Mouse (Mus musculus) limb, embryonic 13.5 days (tissue): ENCODE results near the gene Rfng. TPM values are rescaled to one million over a fixed set of nuclear protein-coding genes. Genes with fewer than 3 reads are reported as not detected.
A peak's percentile ranks its signal among the peaks of the same experiment; 100 is the strongest.
"Not testable (repeated sequence)": the region's sequence is repeated elsewhere in the genome, so short reads cannot be mapped to it uniquely, and the experiment has no call there.

Experiments
- ATAC-seq: fragments of 200-750 bp; cut with Nextera tagmentation; 2 replicates; pipeline ENCODE4 v1.8.0; 2017; ENCODE audit warnings: low read depth, moderate number of reproducible peaks, moderate TSS enrichment; ENCODE audit not compliant: low FRiP score
- H3K27ac ChIP-seq: fragments of 300-500 bp; sonication (generic); 2 replicates; pipeline ENCODE4 v1.5.1; 2015; ENCODE audit warnings: inconsistent platforms, mild to moderate bottlenecking, moderate library complexity
- H3K27me3 ChIP-seq: fragments of 300-500 bp; sonication (generic); 2 replicates; pipeline ENCODE4 v1.6.1; 2015; ENCODE audit warnings: mild to moderate bottlenecking, inconsistent platforms
- H3K36me3 ChIP-seq: fragments of 300-500 bp; sonication (generic); 2 replicates; pipeline ENCODE4 v1.6.1; 2015; ENCODE audit warnings: inconsistent platforms, mild to moderate bottlenecking, moderate library complexity
- H3K4me1 ChIP-seq: fragments of 300-500 bp; sonication (generic); 2 replicates; pipeline ENCODE4 v1.6.1; 2015; ENCODE audit warnings: inconsistent platforms
- H3K4me2 ChIP-seq: fragments of 300-500 bp; sonication (generic); replicated peaks from 2 replicates; pipeline ENCODE4 v1.6.1; 2015; ENCODE audit warnings: inconsistent platforms, mild to moderate bottlenecking, moderate library complexity
- H3K4me3 ChIP-seq: fragments of 300-500 bp; sonication (generic); 2 replicates; pipeline ENCODE4 v1.5.1; 2015; ENCODE audit warnings: moderate library complexity, mild to moderate bottlenecking, inconsistent platforms
- H3K9ac ChIP-seq: fragments of 300-500 bp; sonication (generic); 2 replicates; pipeline ENCODE4 v1.6.1; 2015; ENCODE audit warnings: mild to moderate bottlenecking, inconsistent platforms
- H3K9me3 ChIP-seq: fragments of 300-500 bp; sonication (generic); 2 replicates; pipeline ENCODE4 v1.6.1; 2016; ENCODE audit warnings: inconsistent platforms
- WGBS: fragments of 180-500 bp; shearing (Covaris S2); methylation state at CpG from one replicate; pipeline ENCODE4 v1.1.7; 2015; 5-methylcytosine and 5-hydroxymethylcytosine counted together
- polyA plus RNA-seq: library from polyadenylated mRNA; unstranded; fragments of >200 nt; fragmentation: Nextera tagmentation; extraction: Ambion mirVana; gene quantifications from 2 replicates; pipeline ENCODE4 v1.2.1, GENCODE M21; 2015

Gene Rfng
- polyA plus RNA-seq, result 43.8 and 48.4 TPM in 2 replicates

- Histone ChIP-seq H3K27me3 (no peaks in the 10 kb centered on the region), H3K4me1 (peaks cover 29% of the 10 kb centered on the region), H3K27ac (peak within 1 kb of the TSS; percentile 72; the same call in 1 of the 2 replicates), H3K36me3 (peaks cover 58% of the 10 kb centered on the region), H3K4me3 (peak within 1 kb of the TSS; percentile 99), H3K4me2 (peak within 1 kb of the TSS; percentile 99), H3K9ac (peak within 1 kb of the TSS; percentile 96), H3K9me3 (no peaks in the 10 kb centered on the region)
- WGBS, result under 1% methylated on average over 90 of the region's 107 CpGs
- ATAC-seq, result peak; percentile 82
Measured at GRCm38 (mm10) chr11:120784064-120784791, at the start of gene Rfng, which contains the start of gene Gps1. Rfng (minus strand) TSS chr11:120784207. Gps1 (plus strand) TSS chr11:120784272.

GRCm38 (mm10) chr11:120832962-120833361 is 49.0 kb upstream of the Rfng start:
- WGBS, result 94% methylated on average over 5 of the region's 5 CpGs
- not testable (repeated sequence) for H3K27ac ChIP-seq, H3K4me2 ChIP-seq, ATAC-seq, H3K9me3 ChIP-seq, H3K9ac ChIP-seq, H3K36me3 ChIP-seq, H3K27me3 ChIP-seq, H3K4me3 ChIP-seq, H3K4me1 ChIP-seq

GRCm38 (mm10) chr11:120831659-120832440 is 47.8 kb upstream of the Rfng start:
- no peak for ATAC-seq
- Histone ChIP-seq H3K4me2 (no peak overlapping the region), H3K27me3 (no peaks in the 10 kb centered on the region), H3K4me3 (no peak overlapping the region), H3K36me3 (no peaks in the 10 kb centered on the region; the same call in 1 of the 2 replicates), H3K9ac (no peak overlapping the region), H3K9me3 (no peaks in the 10 kb centered on the region), H3K27ac (no peak overlapping the region), H3K4me1 (no peaks in the 10 kb centered on the region)
- WGBS, result 76% methylated on average over 3 of the region's 3 CpGs

GRCm38 (mm10) chr11:120830686-120831085 is 46.7 kb upstream of the Rfng start:
- Histone ChIP-seq H3K4me2 (no peak overlapping the region), H3K9me3 (no peaks in the 10 kb centered on the region), H3K9ac (peak overlapping the region; percentile 25; the same call in 1 of the 2 replicates), H3K27me3 (no peaks in the 10 kb centered on the region), H3K36me3 (peaks cover 7% of the 10 kb centered on the region; the same call in 1 of the 2 replicates), H3K4me1 (peaks cover 6% of the 10 kb centered on the region), H3K27ac (no peak overlapping the region), H3K4me3 (no peak overlapping the region)
- ATAC-seq, result no peak
- WGBS, result 86% methylated on average over 12 of the region's 12 CpGs

- H3K4me3 ChIP-seq, result no peak overlapping the region
- WGBS, result 83% methylated on average over 10 of the region's 10 CpGs
- no peaks in the 10 kb centered on the region for H3K9me3 ChIP-seq
- peak overlapping the region; percentile 31; the same call in 1 of the 2 replicates for H3K9ac ChIP-seq
- H3K4me1 ChIP-seq, result peaks cover 13% of the 10 kb centered on the region
- no peak overlapping the region for H3K4me2 ChIP-seq
- peaks cover 7% of the 10 kb centered on the region; the same call in 1 of the 2 replicates for H3K36me3 ChIP-seq
- H3K27ac ChIP-seq, result no peak overlapping the region
- no peak for ATAC-seq
- no peaks in the 10 kb centered on the region for H3K27me3 ChIP-seq
Measured at GRCm38 (mm10) chr11:120829757-120830532, 45.9 kb upstream of the Rfng start.

GRCm38 (mm10) chr11:120828416-120828815 is 44.4 kb upstream of the Rfng start:
- no peak for ATAC-seq

GRCm38 (mm10) chr11:120826016-120826953 is 42.3 kb upstream of the Rfng start:
- ATAC-seq, result no peak
- no peaks in the 10 kb centered on the region for H3K27me3 ChIP-seq
- no peaks in the 10 kb centered on the region for H3K9me3 ChIP-seq
- no peak overlapping the region for H3K4me2 ChIP-seq
- 88% methylated on average over 8 of the region's 8 CpGs for WGBS
- H3K4me3 ChIP-seq, result no peak overlapping the region
- H3K36me3 ChIP-seq, result peaks cover 18% of the 10 kb centered on the region
- H3K4me1 ChIP-seq, result peaks cover 32% of the 10 kb centered on the region
- H3K9ac ChIP-seq, result peak overlapping the region; percentile 97; the same call in 1 of the 2 replicates
- H3K27ac ChIP-seq, result peak overlapping the region; percentile 97

More at GRCm38 (mm10) chr11:120828416-120828815, 44.4 kb upstream of the Rfng start:
- no peaks in the 10 kb centered on the region for H3K9me3 ChIP-seq
- peaks cover 7% of the 10 kb centered on the region; the same call in 1 of the 2 replicates for H3K36me3 ChIP-seq
- H3K9ac ChIP-seq, result 0 out of 2 replicates have a peak overlapping the region, but pooled peaks have one; percentile 10
- WGBS, result 83% methylated on average over 4 of the region's 4 CpGs
- no peaks in the 10 kb centered on the region for H3K27me3 ChIP-seq
- no peak overlapping the region for H3K27ac ChIP-seq
- peaks cover 13% of the 10 kb centered on the region for H3K4me1 ChIP-seq
- no peak overlapping the region for H3K4me2 ChIP-seq
- no peak overlapping the region for H3K4me3 ChIP-seq

- Histone ChIP-seq H3K27ac (peak overlapping the region; percentile 97), H3K4me2 (peak overlapping the region; percentile 98), H3K4me1 (peaks cover 35% of the 10 kb centered on the region), H3K36me3 (peaks cover 27% of the 10 kb centered on the region), H3K4me3 (peak overlapping the region; percentile 98), H3K27me3 (no peaks in the 10 kb centered on the region), H3K9ac (peak overlapping the region; percentile 97), H3K9me3 (no peaks in the 10 kb centered on the region)
- 25% methylated on average over 4 of the region's 4 CpGs for WGBS
- no peak for ATAC-seq
Measured at GRCm38 (mm10) chr11:120825289-120825863, 41.4 kb upstream of the Rfng start.

GRCm38 (mm10) chr11:120824787-120825288 is 40.8 kb upstream of the Rfng start:
- peak overlapping the region; percentile 97 for H3K9ac ChIP-seq
- peak; percentile 55 for ATAC-seq
- peak overlapping the region; percentile 98 for H3K4me2 ChIP-seq
- no peaks in the 10 kb centered on the region for H3K27me3 ChIP-seq
- peak overlapping the region; percentile 98 for H3K4me3 ChIP-seq
- H3K4me1 ChIP-seq, result peaks cover 35% of the 10 kb centered on the region
- WGBS, result 0% methylated on average over 21 of the region's 21 CpGs
- peaks cover 32% of the 10 kb centered on the region for H3K36me3 ChIP-seq
- H3K27ac ChIP-seq, result peak overlapping the region; percentile 97
- no peaks in the 10 kb centered on the region for H3K9me3 ChIP-seq

- H3K9ac ChIP-seq, result peak within 1 kb of the TSS; percentile 97
- WGBS, result under 1% methylated on average over 93 of the region's 109 CpGs
- no peaks in the 10 kb centered on the region for H3K27me3 ChIP-seq
- H3K4me2 ChIP-seq, result peak within 1 kb of the TSS; percentile 98
- H3K9me3 ChIP-seq, result no peaks in the 10 kb centered on the region
- H3K4me1 ChIP-seq, result peaks cover 35% of the 10 kb centered on the region
- peak; percentile 91 for ATAC-seq
- peaks cover 39% of the 10 kb centered on the region for H3K36me3 ChIP-seq
- H3K27ac ChIP-seq, result peak within 1 kb of the TSS; percentile 97
- peak within 1 kb of the TSS; percentile 98 for H3K4me3 ChIP-seq
Measured at GRCm38 (mm10) chr11:120823956-120824786, 40.2 kb upstream of the Rfng start, which contains the start of gene Fasn. Fasn (minus strand) TSS chr11:120824547.
